Mouse (Mus musculus) small intestine, adult 2 months (tissue): ENCODE results near the gene Hsf5.

Source experiments
- CTCF ChIP-seq: fragments of 200-500 bp; IDR thresholded peaks from 2 replicates; pipeline ENCODE4 v1.5.1; 2012; ENCODE audit warnings: low read depth, mild to moderate bottlenecking, control low read depth, inconsistent platforms, low read length, moderate library complexity, mixed read lengths; ENCODE audit not compliant: insufficient replicate concordance, insufficient read length; ENCODE audit errors: extremely low read depth
- POLR2A ChIP-seq: fragments of 200-500 bp; IDR thresholded peaks from 2 replicates; pipeline ENCODE4 v1.6.1; 2012; ENCODE audit warnings: low read depth, mild to moderate bottlenecking, control low read depth, inconsistent platforms, low read length, moderate library complexity

DNA sequence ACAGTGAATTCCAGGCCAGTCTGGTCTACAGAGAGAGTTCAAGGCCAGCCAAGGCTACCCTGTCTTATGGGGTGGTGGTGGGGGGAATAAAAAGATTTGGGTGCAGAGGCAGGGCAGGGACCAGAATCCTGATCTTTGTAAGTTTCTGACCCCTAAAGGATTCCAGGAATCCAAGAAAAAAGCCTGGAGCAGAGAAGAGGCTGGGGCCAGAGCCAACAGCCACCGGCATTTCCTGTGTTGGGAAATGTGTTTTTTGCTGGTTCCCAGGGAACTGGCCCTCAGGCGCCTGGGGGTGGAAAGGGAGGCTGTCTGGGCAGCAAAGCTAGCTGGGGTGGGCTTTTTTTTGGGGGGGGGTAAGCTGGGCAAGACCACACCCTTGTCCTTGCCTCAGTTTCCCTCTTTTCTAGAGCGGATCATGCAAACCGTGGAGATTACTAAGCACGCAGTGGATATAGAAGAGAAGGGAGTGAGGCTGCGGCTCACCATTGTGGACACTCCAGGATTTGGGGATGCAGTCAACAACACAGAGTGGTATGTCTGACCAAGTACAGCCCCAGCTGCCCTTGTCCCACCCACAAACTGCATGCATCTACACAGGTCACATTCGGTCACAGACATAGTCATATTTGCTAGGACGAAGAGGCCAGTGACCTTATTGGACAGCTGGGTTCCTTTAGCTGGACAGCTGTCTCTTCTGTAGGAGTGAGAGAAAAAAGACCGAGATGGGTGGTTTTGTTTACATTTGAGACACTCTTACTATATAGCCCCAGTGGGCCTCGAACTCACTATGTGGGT is 32.1 kb upstream of the Hsf5 start:
- TF ChIP-seq CTCF = no peak
- TF ChIP-seq POLR2A = no peak
